Comparison of ENCODE assay signal across 7 mouse cellular contexts in the genomic region with DNA sequence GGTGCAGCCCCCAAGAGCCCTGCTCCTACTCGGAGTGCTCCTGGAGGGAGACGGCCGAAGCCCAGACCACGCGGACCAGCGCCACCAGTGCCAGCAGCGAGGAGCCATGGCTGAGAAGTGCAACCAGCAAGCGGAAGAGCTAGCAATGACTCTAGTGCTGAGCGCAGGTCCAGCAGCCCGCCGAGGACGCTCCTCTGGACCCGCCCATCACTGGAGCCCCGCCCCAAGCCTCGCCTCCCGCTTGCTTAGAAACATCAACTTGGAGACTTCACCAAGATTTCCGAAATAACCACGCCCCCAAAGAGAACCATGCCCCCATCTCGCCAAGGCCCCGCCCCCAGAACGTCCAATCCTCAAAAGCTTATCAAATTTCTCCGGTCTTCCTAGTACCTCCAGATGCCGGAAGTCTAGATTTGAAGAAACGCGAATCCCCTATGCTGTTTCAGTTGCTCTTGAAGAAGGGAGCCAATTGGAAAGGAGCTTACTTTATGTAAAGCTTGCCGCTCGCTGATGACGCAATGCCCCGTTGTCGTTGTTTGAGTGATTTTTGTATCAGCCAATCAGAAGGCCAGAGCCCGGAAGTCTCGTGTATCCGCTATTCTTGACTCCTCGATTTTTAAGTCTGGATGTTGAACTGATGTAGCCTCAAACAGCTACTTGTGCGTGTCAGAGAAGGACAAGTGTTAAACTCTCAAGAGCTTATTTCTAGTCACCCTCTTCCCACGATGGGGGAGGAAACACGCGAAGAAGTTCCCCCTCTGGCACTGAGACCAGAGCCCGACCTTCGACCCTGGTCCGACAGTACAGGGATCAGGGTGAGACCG. TPM values are rescaled to one million over a fixed set of nuclear protein-coding genes. Genes with fewer than 3 reads are reported as not detected.
DNase-seq lines count a peak whose midpoint lies in the region; ATAC-seq and TF ChIP-seq lines count a peak whose summit lies in the region.

A gene (minus strand): TSS at position 271 of the 824 bp plus-strand sequence.

- peak; percentile 36 for TF ChIP-seq CTCF in intestine, postnatal 0 days (IDR thresholded peaks at IDR 0.05; ENCODE audit: low read depth)
- TF ChIP-seq CTCF in small intestine, adult 2 months (IDR thresholded peaks at IDR 0.05; ENCODE audit: extremely low read depth, insufficient read length, insufficient replicate concordance, low read depth, low read length): no peak

- intact Hi-C loops in left cerebral cortex, postnatal 4 days (cut with DNase I): no loop called here

- peak within 1 kb of the TSS; percentile 85 for H3K4me3 ChIP-seq in embryonic facial prominence, embryonic 10.5 days
- H3K4me3 ChIP-seq in intestine, postnatal 0 days (ENCODE audit: low read depth, low read length): peak within 1 kb of the TSS; percentile 60
- H3K4me3 ChIP-seq in midbrain, embryonic 12.5 days: peak within 1 kb of the TSS; percentile 61
- peak within 1 kb of the TSS; percentile 85 for H3K4me3 ChIP-seq in small intestine, adult 2 months (ENCODE audit: low read depth, low read length)

- peaks cover 40% of the 10 kb centered on the region for H3K4me1 ChIP-seq in embryonic facial prominence, embryonic 10.5 days
- H3K4me1 ChIP-seq in intestine, postnatal 0 days (replicated peaks; ENCODE audit: control insufficient read depth, insufficient read depth, low read length): peaks cover 3% of the 10 kb centered on the region; the same call in 1 of the 2 replicates
- H3K4me1 ChIP-seq in midbrain, embryonic 12.5 days: peaks cover 18% of the 10 kb centered on the region
- H3K4me1 ChIP-seq in small intestine, adult 2 months (ENCODE audit: control insufficient read depth, insufficient read depth, insufficient read length, low read length): peaks cover 7% of the 10 kb centered on the region; the same call in 1 of the 2 replicates

- under 1% methylated on average over 42 of the region's 42 CpGs for WGBS in embryonic facial prominence, embryonic 10.5 days
- under 1% methylated on average over 42 of the region's 42 CpGs for WGBS in intestine, postnatal 0 days
- WGBS in midbrain, embryonic 12.5 days: under 1% methylated on average over 42 of the region's 42 CpGs
- under 1% methylated on average over 42 of the region's 42 CpGs for WGBS in small intestine, adult 2 months

- no peaks in the 10 kb centered on the region; the same call in 1 of the 2 replicates for H3K27me3 ChIP-seq in embryonic facial prominence, embryonic 10.5 days (replicated peaks; ENCODE audit: low read depth, poor library complexity, severe bottlenecking)
- no peaks in the 10 kb centered on the region for H3K27me3 ChIP-seq in intestine, postnatal 0 days (replicated peaks; ENCODE audit: control insufficient read depth, insufficient read depth, low read length)
- no peaks in the 10 kb centered on the region; the same call in 1 of the 2 replicates for H3K27me3 ChIP-seq in midbrain, embryonic 12.5 days
- no peaks in the 10 kb centered on the region for H3K27me3 ChIP-seq in small intestine, adult 2 months (ENCODE audit: control insufficient read depth, insufficient read depth, low read length)

- H3K27ac ChIP-seq in embryonic facial prominence, embryonic 10.5 days (replicated peaks): peak within 1 kb of the TSS; percentile 92
- peak within 1 kb of the TSS; percentile 75 for H3K27ac ChIP-seq in intestine, postnatal 0 days (ENCODE audit: low read depth, low read length)
- peak within 1 kb of the TSS; percentile 85 for H3K27ac ChIP-seq in midbrain, embryonic 12.5 days (replicated peaks)
- H3K27ac ChIP-seq in small intestine, adult 2 months (ENCODE audit: insufficient read depth, low read depth, low read length): peak within 1 kb of the TSS; percentile 97

- peak; percentile 97 for ATAC-seq in intestine, postnatal 0 days
- peak; percentile 95 for ATAC-seq in midbrain, embryonic 12.5 days (ENCODE audit: low FRiP score, low read depth)

- DNase-seq in adrenal gland, postnatal 10 days: peak; percentile 99
- peak; percentile 98 for DNase-seq in embryonic facial prominence, embryonic 10.5 days (ENCODE audit: low spot score)
- peak; percentile 98 for DNase-seq in gonadal fat pad, adult 2 months (ENCODE audit: low read depth)
- DNase-seq in left cerebral cortex, postnatal 4 days: peak; percentile 98

- no peaks in the 10 kb centered on the region for H3K9me3 ChIP-seq in embryonic facial prominence, embryonic 10.5 days
- no peaks in the 10 kb centered on the region for H3K9me3 ChIP-seq in intestine, postnatal 0 days (ENCODE audit: control insufficient read depth)
- no peaks in the 10 kb centered on the region for H3K9me3 ChIP-seq in midbrain, embryonic 12.5 days

- peak within 1 kb of the TSS; percentile 54 for H3K9ac ChIP-seq in intestine, postnatal 0 days (ENCODE audit: low read depth, low read length)
- H3K9ac ChIP-seq in midbrain, embryonic 12.5 days (replicated peaks): peak within 1 kb of the TSS; percentile 78

- H3K4me2 ChIP-seq in intestine, postnatal 0 days (replicated peaks; ENCODE audit: low read depth): peak within 1 kb of the TSS; percentile 96
- peak within 1 kb of the TSS; percentile 81 for H3K4me2 ChIP-seq in midbrain, embryonic 12.5 days (replicated peaks)

- peak; percentile 98 for TF ChIP-seq POLR2A in small intestine, adult 2 months (IDR thresholded peaks at IDR 0.05; ENCODE audit: low read depth, low read length)

- no peaks in the 10 kb centered on the region; the same call in 1 of the 2 replicates for H3K36me3 ChIP-seq in embryonic facial prominence, embryonic 10.5 days (replicated peaks)
- H3K36me3 ChIP-seq in intestine, postnatal 0 days (ENCODE audit: control insufficient read depth, insufficient read depth): peaks cover 2% of the 10 kb centered on the region; the same call in 1 of the 2 replicates
- no peaks in the 10 kb centered on the region for H3K36me3 ChIP-seq in midbrain, embryonic 12.5 days
- H3K36me3 ChIP-seq in small intestine, adult 2 months (ENCODE audit: control insufficient read depth, insufficient read depth, low read length): no peaks in the 10 kb centered on the region

RNA-seq across cellular contexts. Expression of the gene that starts here (rescaled TPM):
- total RNA-seq in adrenal gland, postnatal 10 days (2021): 100 to 1,000 TPM; 368 to 383 TPM
- polyA plus RNA-seq in embryonic facial prominence, embryonic 10.5 days (2016; fragmentation: Nextera tagmentation; extraction: Ambion mirVana): 17.6 and 18.1 TPM in 2 replicates
- polyA plus RNA-seq in gonadal fat pad, adult 2 months (2012; rRNA removed): 7.8 and 9.5 TPM in 2 replicates
- polyA plus RNA-seq in intestine, postnatal 0 days (2015; fragmentation: Nextera tagmentation; extraction: Ambion mirVana): 8.0 and 8.2 TPM in 2 replicates
- 10 to 100 TPM; 24.4 to 25.8 TPM for total RNA-seq in left cerebral cortex, postnatal 4 days (2021)
- polyA plus RNA-seq in midbrain, embryonic 12.5 days (2016; fragmentation: Nextera tagmentation; extraction: Ambion mirVana): 15.9 and 18.4 TPM in 2 replicates
- polyA plus RNA-seq in small intestine, adult 2 months (2012; rRNA removed): 7.8 and 12.2 TPM in 2 replicates

Comparison
In these comparisons a context has a peak if more than half of its experiments do, and no peak if none do; other contexts are left out.
1. Peak in every context shown above with its lines: DNase-seq, ATAC-seq, H3K4me3 ChIP-seq and H3K27ac ChIP-seq.
2. RNA of the gene that starts here (total RNA-seq): 368 to 383 TPM in adrenal gland, postnatal 10 days; 24.4 to 25.8 TPM in left cerebral cortex, postnatal 4 days; every median in the first group is over 10 times any median in the second.